Mouse (Mus musculus) hindbrain, embryonic 16.5 days (tissue): Measurements from ENCODE around the gene F2rl2. TPM values are rescaled to one million over a fixed set of nuclear protein-coding genes. Genes with fewer than 3 reads are reported as not detected.

Experiments
- ATAC-seq: fragments of 200-750 bp; cut with Nextera tagmentation; 2 replicates; pipeline ENCODE4 v1.8.0; 2017; ENCODE audit warnings: moderate TSS enrichment, moderate library complexity
- H3K27ac ChIP-seq: fragments of 300-500 bp; sonication (generic); 2 replicates; pipeline ENCODE4 v1.5.1; 2014; ENCODE audit warnings: low read depth, mild to moderate bottlenecking, control low read depth, low read length, moderate library complexity
- H3K27me3 ChIP-seq: fragments of 300-500 bp; sonication (generic); replicated peaks from 2 replicates; pipeline ENCODE4 v1.6.1; 2014; ENCODE audit warnings: low read length; ENCODE audit not compliant: control insufficient read depth, insufficient read depth
- H3K36me3 ChIP-seq: fragments of 300-500 bp; sonication (generic); 2 replicates; pipeline ENCODE4 v1.6.1; 2014; ENCODE audit warnings: mild to moderate bottlenecking, low read length, moderate library complexity, mixed read lengths; ENCODE audit not compliant: control insufficient read depth, insufficient read depth
- H3K4me1 ChIP-seq: fragments of 300-500 bp; sonication (generic); 2 replicates; pipeline ENCODE4 v1.6.1; 2014; ENCODE audit warnings: low read depth, low read length; ENCODE audit not compliant: control insufficient read depth, insufficient read depth
- H3K4me2 ChIP-seq: fragments of 300-500 bp; sonication (generic); 2 replicates; pipeline ENCODE4 v1.6.1; 2014; ENCODE audit warnings: mild to moderate bottlenecking, low read length, control low read depth, moderate library complexity
- H3K4me3 ChIP-seq: fragments of 300-500 bp; sonication (generic); 2 replicates; pipeline ENCODE4 v1.5.1; 2014; ENCODE audit warnings: mild to moderate bottlenecking, low read length, control low read depth, moderate library complexity
- H3K9ac ChIP-seq: fragments of 300-500 bp; sonication (generic); 2 replicates; pipeline ENCODE4 v1.6.1; 2014; ENCODE audit warnings: low read depth, mild to moderate bottlenecking, control low read depth, low read length, moderate library complexity
- H3K9me3 ChIP-seq: fragments of 300-500 bp; sonication (generic); 2 replicates; pipeline ENCODE4 v1.6.1; 2014; ENCODE audit warnings: mild to moderate bottlenecking, low read length, moderate library complexity; ENCODE audit not compliant: control insufficient read depth
- WGBS: fragments of 180-500 bp; shearing (Covaris S2); extraction: QIAGEN DNeasy Blood & Tissue Kit; methylation state at CpG from one replicate; pipeline ENCODE4 v1.1.7; 2014; 5-methylcytosine and 5-hydroxymethylcytosine counted together
- polyA plus RNA-seq: library from polyadenylated mRNA; unstranded; fragments of >200 nt; fragmentation: Nextera tagmentation; extraction: Ambion mirVana; gene quantifications from 2 replicates; pipeline ENCODE4 v1.2.1, GENCODE M21; 2015

Gene F2rl2
- polyA plus RNA-seq, 1 experiment from 2014 or later, result 0.89 TPM

DNA sequence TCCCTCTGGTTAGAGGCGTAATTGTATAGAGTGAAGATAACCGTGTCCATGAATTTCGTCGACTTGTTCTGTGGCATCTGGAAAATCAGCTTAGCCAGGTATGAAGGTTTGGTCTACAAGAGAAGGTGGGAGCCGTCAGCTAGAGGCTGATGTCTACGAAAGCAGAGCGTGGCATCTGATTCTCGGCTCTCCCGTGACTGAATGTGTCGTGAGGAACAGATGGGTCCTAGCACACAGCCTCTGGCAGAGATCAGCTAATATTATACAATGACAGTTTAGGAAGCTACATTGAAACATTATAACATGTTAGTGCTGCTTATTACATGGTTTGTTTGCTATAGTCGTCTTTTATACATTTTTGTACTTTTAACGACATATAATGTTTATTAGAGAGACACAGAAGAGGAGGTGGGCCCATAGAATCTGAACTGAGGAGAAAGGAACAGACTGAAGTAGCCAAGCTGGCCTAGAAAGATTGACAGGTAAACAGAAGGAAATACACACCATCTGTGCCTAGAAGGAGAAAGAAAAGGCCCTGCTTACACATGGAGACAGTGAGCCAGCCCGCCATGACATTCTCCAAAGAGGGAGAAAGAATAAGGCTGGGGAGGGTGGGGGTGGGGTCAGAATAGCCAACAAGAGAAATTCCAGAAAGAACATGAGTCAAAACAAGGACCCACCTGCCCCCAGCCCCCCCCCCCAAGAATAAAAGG, 30.9 kb upstream of the F2rl2 start:
- WGBS, result 81% methylated on average over 13 of the region's 13 CpGs
- H3K4me1 ChIP-seq, result no peaks in the 10 kb centered on the region
- H3K4me2 ChIP-seq, result no peak overlapping the region
- no peaks in the 10 kb centered on the region for H3K36me3 ChIP-seq
- no peak overlapping the region for H3K27ac ChIP-seq
- ATAC-seq, result no peak
- no peak overlapping the region for H3K9ac ChIP-seq
- no peaks in the 10 kb centered on the region for H3K27me3 ChIP-seq
- H3K4me3 ChIP-seq, result no peak overlapping the region
- H3K9me3 ChIP-seq, result no peaks in the 10 kb centered on the region

DNA sequence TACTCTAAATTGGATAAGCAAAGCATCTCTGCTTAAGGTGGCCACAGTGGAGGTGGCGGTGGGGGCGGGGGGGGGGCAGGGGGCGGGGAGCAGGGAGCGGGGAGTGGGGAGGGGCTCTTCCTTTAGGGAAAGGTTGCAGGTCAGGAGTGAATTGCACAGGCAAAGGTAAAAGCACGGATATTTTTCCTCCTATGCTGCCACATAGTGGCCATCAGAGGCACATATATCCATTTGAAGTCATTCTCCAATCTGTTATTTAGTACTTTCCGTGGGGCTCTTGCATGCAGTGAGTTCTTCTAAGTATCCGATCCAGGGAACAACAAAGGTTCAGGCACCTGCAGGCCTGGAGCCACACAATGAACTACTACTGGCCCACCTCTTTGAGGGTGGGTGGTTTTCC, 29.4 kb upstream of the F2rl2 start:
- Histone ChIP-seq H3K27me3 (no peaks in the 10 kb centered on the region), H3K9me3 (no peaks in the 10 kb centered on the region), H3K36me3 (no peaks in the 10 kb centered on the region), H3K4me2 (no peak overlapping the region; the same call in 1 of the 2 replicates), H3K27ac (no peak overlapping the region), H3K4me3 (no peak overlapping the region), H3K4me1 (no peaks in the 10 kb centered on the region), H3K9ac (no peak overlapping the region)
- ATAC-seq, result peak; percentile 50; the same call in 1 of the 2 replicates
- WGBS, result 31% methylated on average over 6 of the region's 7 CpGs

DNA sequence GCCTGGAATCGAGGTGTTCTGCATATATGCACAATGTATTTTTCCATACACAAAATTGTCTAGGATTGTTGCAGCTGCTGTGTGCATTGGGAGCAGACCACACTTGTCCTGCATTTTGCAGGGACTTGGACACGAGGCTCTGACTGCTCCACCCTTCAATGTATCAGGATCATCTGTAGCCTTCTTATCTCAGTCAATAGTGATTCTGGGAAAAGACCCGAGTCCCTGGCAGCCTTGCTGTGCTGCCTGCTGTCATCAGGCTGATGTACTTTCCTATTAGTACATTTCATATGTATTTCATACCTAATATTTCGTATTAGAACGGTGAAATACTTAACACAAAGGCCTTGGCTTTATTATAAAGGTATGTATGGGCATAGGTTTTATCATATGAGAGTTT, 26.1 kb upstream of the F2rl2 start:
- no peaks in the 10 kb centered on the region for H3K4me1 ChIP-seq
- H3K4me3 ChIP-seq, result no peak overlapping the region
- H3K27ac ChIP-seq, result no peak overlapping the region
- H3K9ac ChIP-seq, result no peak overlapping the region
- H3K36me3 ChIP-seq, result no peaks in the 10 kb centered on the region
- 95% methylated on average over 5 of the region's 5 CpGs for WGBS
- no peak overlapping the region for H3K4me2 ChIP-seq
- no peaks in the 10 kb centered on the region for H3K27me3 ChIP-seq
- H3K9me3 ChIP-seq, result no peaks in the 10 kb centered on the region
- ATAC-seq, result no peak

DNA sequence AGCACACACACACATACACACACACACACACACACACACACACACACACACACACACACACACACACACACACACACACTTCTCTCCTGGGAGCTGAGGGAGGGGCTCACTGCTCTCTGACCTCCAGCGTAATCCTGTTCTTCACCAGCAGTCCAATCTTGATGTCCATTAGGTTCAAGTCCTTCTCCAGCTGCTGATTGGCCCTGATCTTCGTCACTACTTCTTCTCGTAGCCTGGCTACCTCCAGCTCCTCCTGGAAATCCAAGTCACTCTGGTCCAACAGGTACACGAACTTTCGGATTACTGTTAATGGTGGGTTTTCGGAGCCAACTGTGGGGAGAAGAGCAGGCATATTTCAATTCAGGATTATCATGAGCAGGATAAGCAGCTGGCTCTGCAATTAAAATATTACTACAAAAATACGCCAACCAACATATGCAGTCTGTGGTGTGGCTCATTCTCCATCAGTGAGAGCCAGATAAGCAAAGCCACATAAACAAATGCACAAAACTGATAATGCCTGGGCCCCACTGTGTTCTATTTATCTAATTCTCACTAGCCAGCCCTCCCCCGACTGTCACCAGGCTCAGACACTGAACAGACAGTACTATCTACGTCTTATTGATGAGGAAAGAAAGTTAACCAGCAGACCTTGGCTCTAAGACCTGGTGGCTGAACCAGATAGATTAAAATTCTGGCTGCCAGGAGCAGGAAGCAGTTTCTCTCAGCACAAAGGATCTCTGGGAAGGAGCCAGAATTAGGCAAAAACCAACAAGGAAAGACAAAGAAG, 25.4 kb upstream of the F2rl2 start:
- ATAC-seq, result no peak
- Histone ChIP-seq H3K27ac (no peak overlapping the region), H3K4me2 (no peak overlapping the region), H3K9ac (no peak overlapping the region), H3K36me3 (no peaks in the 10 kb centered on the region), H3K9me3 (no peaks in the 10 kb centered on the region), H3K27me3 (no peaks in the 10 kb centered on the region), H3K4me1 (no peaks in the 10 kb centered on the region), H3K4me3 (no peak overlapping the region)
- 82% methylated on average over 9 of the region's 9 CpGs for WGBS

DNA sequence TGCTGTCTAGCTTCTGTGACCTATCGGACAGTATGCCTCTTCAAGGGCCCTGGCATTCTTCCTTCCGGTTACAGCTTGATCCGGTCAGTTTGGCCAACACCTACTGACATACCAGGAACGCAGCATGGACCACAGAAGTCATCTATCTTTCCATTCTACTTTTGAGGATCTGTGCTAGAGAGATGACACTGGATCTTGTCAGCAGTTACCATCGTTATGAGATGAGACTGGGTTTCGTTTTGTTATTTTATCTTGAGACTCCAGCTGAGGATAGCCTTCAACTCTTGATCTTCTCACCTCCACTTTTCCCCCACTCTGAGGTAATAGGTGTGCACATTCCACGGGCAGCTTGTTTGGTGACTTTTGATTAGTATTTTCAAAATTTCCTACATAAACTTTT, 24.3 kb upstream of the F2rl2 start:
- Histone ChIP-seq H3K27ac (no peak overlapping the region), H3K9me3 (no peaks in the 10 kb centered on the region), H3K36me3 (no peaks in the 10 kb centered on the region), H3K4me1 (no peaks in the 10 kb centered on the region), H3K4me3 (no peak overlapping the region), H3K4me2 (no peak overlapping the region), H3K9ac (no peak overlapping the region), H3K27me3 (no peaks in the 10 kb centered on the region)
- WGBS, result 90% methylated on average over 7 of the region's 7 CpGs
- ATAC-seq, result no peak

DNA sequence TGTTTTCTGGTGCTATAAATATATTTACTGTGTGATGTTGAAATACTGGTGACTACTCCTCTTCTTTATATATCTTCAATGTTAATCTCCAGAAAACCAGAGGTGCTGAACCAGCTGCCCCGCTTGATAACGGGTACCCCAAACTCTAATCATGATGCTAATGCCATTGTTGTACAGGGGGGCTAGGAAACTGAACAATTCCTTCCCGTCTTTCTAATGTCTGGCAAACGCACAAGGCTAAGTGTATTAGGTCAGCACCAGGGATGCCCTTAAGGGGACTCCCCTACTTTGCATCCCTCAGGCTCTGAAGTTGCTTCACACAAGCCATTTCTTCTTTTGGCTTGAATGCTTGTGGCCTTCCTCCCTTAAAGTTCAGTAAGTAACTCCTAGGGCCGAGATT, 17.6 kb upstream of the F2rl2 start:
- no peak overlapping the region for H3K4me2 ChIP-seq
- no peak for ATAC-seq
- H3K27ac ChIP-seq, result no peak overlapping the region
- H3K9ac ChIP-seq, result no peak overlapping the region
- WGBS, result 93% methylated on average over 5 of the region's 5 CpGs
- no peaks in the 10 kb centered on the region for H3K4me1 ChIP-seq
- no peaks in the 10 kb centered on the region for H3K9me3 ChIP-seq
- no peak overlapping the region for H3K4me3 ChIP-seq
- H3K36me3 ChIP-seq, result no peaks in the 10 kb centered on the region
- H3K27me3 ChIP-seq, result no peaks in the 10 kb centered on the region

DNA sequence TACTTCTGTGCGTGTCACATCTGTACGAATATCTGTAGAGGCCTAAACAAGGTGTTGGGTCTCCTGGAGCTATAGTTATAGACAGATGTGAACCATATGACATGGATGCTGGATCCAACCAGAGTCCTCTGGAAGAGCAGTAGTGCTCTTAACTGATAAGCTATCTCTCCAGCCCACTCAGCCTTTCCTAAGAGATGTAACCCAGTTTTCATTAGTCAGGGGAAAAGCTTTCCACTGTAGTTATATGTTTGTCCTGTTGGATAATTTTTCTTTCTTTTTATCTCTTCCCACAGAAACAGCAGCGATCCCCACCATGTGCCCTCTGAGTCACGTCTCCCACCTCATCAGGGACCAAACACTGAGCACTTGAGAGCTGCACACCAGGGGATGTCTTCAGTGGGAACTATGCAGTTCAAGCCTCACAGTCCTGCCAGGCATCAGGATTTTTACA, 17.1 kb upstream of the F2rl2 start:
- no peaks in the 10 kb centered on the region for H3K9me3 ChIP-seq
- H3K27ac ChIP-seq, result no peak overlapping the region
- no peaks in the 10 kb centered on the region for H3K4me1 ChIP-seq
- no peak for ATAC-seq
- no peaks in the 10 kb centered on the region for H3K27me3 ChIP-seq
- H3K36me3 ChIP-seq, result no peaks in the 10 kb centered on the region
- no peak overlapping the region for H3K9ac ChIP-seq
- H3K4me2 ChIP-seq, result no peak overlapping the region
- WGBS, result 82% methylated on average over 4 of the region's 4 CpGs
- H3K4me3 ChIP-seq, result no peak overlapping the region

DNA sequence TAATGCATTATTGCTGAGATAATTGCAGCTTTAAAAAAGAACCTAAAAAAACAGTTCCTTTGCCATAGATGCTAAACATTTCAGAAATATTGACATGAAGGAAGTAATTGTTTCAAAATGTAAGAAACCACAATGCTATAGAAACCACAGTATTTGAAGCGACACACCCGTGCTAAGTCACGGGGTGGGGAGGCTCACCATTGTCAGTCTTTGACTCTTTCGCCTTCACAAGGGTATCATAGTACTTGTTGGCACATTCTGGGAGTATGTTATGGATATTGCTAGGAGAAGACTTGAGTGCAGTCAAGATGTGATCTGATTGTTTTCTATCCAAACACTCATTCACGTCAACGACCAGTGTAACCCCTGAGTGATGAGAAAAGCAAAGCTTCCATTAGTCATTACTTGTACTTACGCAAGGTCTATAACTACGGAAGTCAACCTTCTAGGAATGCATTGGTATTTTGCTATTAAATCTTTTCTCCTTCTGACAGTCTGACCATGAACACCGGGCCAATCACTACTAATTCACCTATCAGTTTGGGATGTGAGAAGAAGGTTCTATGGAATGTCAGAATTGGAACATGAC, 11.9 kb upstream of the F2rl2 start:
- Histone ChIP-seq H3K4me2 (no peak overlapping the region), H3K27ac (no peak overlapping the region), H3K4me1 (no peaks in the 10 kb centered on the region), H3K27me3 (no peaks in the 10 kb centered on the region), H3K36me3 (no peaks in the 10 kb centered on the region), H3K9ac (no peak overlapping the region), H3K9me3 (no peaks in the 10 kb centered on the region), H3K4me3 (no peak overlapping the region)
- WGBS, result 95% methylated on average over 9 of the region's 9 CpGs
- ATAC-seq, result no peak

DNA sequence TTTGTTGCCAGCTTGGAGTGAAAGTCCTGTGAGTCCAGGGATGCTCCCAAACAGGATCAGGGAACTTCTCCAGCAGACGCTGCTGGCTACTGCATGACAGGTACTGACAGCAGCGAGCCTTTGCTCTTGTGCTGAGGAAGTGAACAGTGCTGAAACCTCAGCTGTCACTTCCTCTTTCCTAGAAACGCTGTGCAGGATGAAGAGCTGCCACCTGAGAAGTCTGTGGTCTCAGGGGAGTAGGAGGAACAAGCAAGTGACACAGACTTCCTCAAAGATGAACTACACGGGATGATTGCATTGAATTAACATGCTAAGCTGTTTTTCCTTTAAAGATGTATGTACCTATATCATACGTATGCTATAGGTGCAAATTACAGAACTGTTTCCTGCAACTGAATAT, 10.9 kb upstream of the F2rl2 start:
- H3K27ac ChIP-seq, result no peak overlapping the region
- H3K27me3 ChIP-seq, result no peaks in the 10 kb centered on the region
- 85% methylated on average over 5 of the region's 5 CpGs for WGBS
- no peak overlapping the region for H3K9ac ChIP-seq
- H3K9me3 ChIP-seq, result no peaks in the 10 kb centered on the region
- H3K4me1 ChIP-seq, result no peaks in the 10 kb centered on the region
- H3K4me3 ChIP-seq, result no peak overlapping the region
- no peak overlapping the region for H3K4me2 ChIP-seq
- ATAC-seq, result no peak
- H3K36me3 ChIP-seq, result no peaks in the 10 kb centered on the region
